Mouse (Mus musculus) brain, embryonic 14.5 days (tissue): ENCODE data around the gene Rspry1.

ENCODE experiments used
- CTCF ChIP-seq: fragments of 200-500 bp; IDR thresholded peaks from 2 replicates; pipeline ENCODE4 v1.5.1; 2012; ENCODE audit warnings: inconsistent platforms, mild to moderate bottlenecking, moderate library complexity, borderline replicate concordance; ENCODE audit not compliant: insufficient read depth, insufficient read length; ENCODE audit errors: extremely low read depth
- POLR2A ChIP-seq: fragments of 200-500 bp; IDR thresholded peaks from 2 replicates; pipeline ENCODE4 v1.6.1; 2012; ENCODE audit warnings: mild to moderate bottlenecking, inconsistent platforms, borderline replicate concordance; ENCODE audit not compliant: poor library complexity, insufficient read depth, insufficient read length, severe bottlenecking; ENCODE audit errors: extremely low read depth

DNA sequence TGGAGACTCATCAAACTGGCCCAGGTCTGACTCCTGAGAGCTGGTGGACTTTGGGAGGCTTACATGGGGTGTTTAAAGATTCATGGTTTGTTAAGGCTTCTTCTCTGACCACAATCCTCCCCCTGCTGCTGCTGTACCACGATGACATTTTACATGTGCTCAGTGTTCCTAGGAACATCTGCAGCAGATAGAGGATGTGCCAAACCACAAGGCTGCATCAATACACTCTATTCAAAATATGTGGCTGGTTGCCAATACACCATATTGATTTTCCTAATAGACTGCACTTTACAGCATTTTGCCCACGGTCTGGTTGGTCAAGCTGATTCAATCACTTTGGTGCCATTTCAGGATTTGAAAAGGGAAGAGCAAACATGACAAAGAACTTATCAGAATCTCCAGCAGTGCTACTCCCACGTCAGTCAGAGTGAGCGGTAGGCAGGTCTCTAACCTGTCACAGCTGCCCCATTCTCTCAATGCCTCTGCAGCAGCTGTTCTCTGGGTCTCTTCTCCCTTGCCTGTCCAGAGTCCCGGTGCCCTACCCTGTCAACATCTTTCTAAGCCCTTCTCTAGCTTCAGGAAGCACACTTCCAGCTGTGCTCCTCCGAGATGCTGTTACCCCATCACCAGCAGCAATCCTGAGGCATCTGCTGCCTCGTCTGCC lies 19.8 kb upstream of the Rspry1 start:
- TF ChIP-seq CTCF, result no peak
- TF ChIP-seq POLR2A, result no peak
